Mouse (Mus musculus): ENCODE results near the gene Zgpat. TPM values are rescaled to one million over a fixed set of nuclear protein-coding genes. Genes with fewer than 3 reads are reported as not detected.

Gene Zgpat
- total RNA-seq, 2 experiments from 2014 or later: 26.1 to 37.0 TPM

Other genes starting within 250 kb of the Zgpat start
- 1 to 10 TPM; 4.2 to 8.1 TPM for gene Kcnq2, start 229.6 kb upstream of the Zgpat start, total RNA-seq (2021)
- gene Eef1a2, start 207.9 kb upstream of the Zgpat start, total RNA-seq (2021): 100 to 1,000 TPM in 1 of 2 experiments, 10 to 100 TPM in 1; 69.0 to 168 TPM
- gene Ppdpf, start 177.7 kb upstream of the Zgpat start, total RNA-seq (2021): 10 to 100 TPM; 88.6 to 92.3 TPM
- gene Ptk6, start 162.1 kb upstream of the Zgpat start, total RNA-seq (2021): under 1 TPM; 0.06 to 0.12 TPM
- gene Srms, start 151.7 kb upstream of the Zgpat start, total RNA-seq (2021): under 1 TPM; 0.30 to 0.36 TPM
- under 1 TPM in 1 of 2 experiments, not detected in 1; 0.30 TPM for gene Fndc11, start 144.9 kb upstream of the Zgpat start, total RNA-seq (2021)
- gene Helz2, start 122.9 kb upstream of the Zgpat start, total RNA-seq (2021): 10 to 100 TPM; 14.8 to 16.3 TPM
- 10 to 100 TPM; 18.1 to 20.7 TPM for gene Gmeb2, start 76.9 kb upstream of the Zgpat start, total RNA-seq (2021)
- 10 to 100 TPM; 19.1 to 35.7 TPM for gene Stmn3, start 50.4 kb upstream of the Zgpat start, total RNA-seq (2021)
- gene Rtel1, start 45.2 kb upstream of the Zgpat start, total RNA-seq (2021): 10 to 100 TPM; 33.0 to 50.3 TPM
- 10 to 100 TPM; 37.9 to 48.2 TPM for gene Arfrp1, start 476 bp downstream of the Zgpat start, total RNA-seq (2021)
- 10 to 100 TPM in 1 of 2 experiments, 1 to 10 TPM in 1; 8.8 to 19.2 TPM for gene Lime1, start 15.2 kb downstream of the Zgpat start, total RNA-seq (2021)
- 10 to 100 TPM; 17.2 to 23.6 TPM for gene Zbtb46, start 94.5 kb downstream of the Zgpat start, total RNA-seq (2021)
- not detected for gene Abhd16b, start 128.3 kb downstream of the Zgpat start, total RNA-seq (2021)
- gene Tpd52l2, start 132.2 kb downstream of the Zgpat start, total RNA-seq (2021): 100 to 1,000 TPM in 1 of 2 experiments, 10 to 100 TPM in 1; 95.5 to 108 TPM
- gene Dnajc5, start 155.6 kb downstream of the Zgpat start, total RNA-seq (2021): 10 to 100 TPM; 89.0 to 91.5 TPM
- 10 to 100 TPM; 55.1 to 86.5 TPM for gene Uckl1, start 220.0 kb downstream of the Zgpat start, total RNA-seq (2021)
- 10 to 100 TPM; 51.4 to 58.3 TPM for gene Prpf6, start 226.9 kb downstream of the Zgpat start, total RNA-seq (2021)
- gene Zfp512b, start 227.9 kb downstream of the Zgpat start, total RNA-seq (2021): 10 to 100 TPM; 52.5 to 92.4 TPM
- 10 to 100 TPM in 1 of 2 experiments, 1 to 10 TPM in 1; 10.0 to 11.7 TPM for gene Samd10, start 234.3 kb downstream of the Zgpat start, total RNA-seq (2021)

Data from adrenal gland, postnatal 10 days (tissue).